Mouse (Mus musculus) neural tube, embryonic 14.5 days (tissue): ENCODE results near the gene Cacna1d. TPM values are rescaled to one million over a fixed set of nuclear protein-coding genes. Genes with fewer than 3 reads are reported as not detected.

Experiments
- ATAC-seq: fragments of 200-750 bp; cut with Nextera tagmentation; 2 replicates; pipeline ENCODE4 v1.8.0; 2017; ENCODE audit warnings: low read depth, mild to moderate bottlenecking, moderate TSS enrichment, moderate library complexity
- H3K27ac ChIP-seq: fragments of 300-500 bp; sonication (generic); 2 replicates; pipeline ENCODE4 v1.5.1; 2014; ENCODE audit warnings: low read depth, mild to moderate bottlenecking, control low read depth, low read length, moderate library complexity, mixed read lengths
- H3K27me3 ChIP-seq: fragments of 300-500 bp; sonication (generic); 2 replicates; pipeline ENCODE4 v1.6.1; 2014; ENCODE audit warnings: low read length; ENCODE audit not compliant: control insufficient read depth, insufficient read depth
- H3K36me3 ChIP-seq: fragments of 300-500 bp; sonication (generic); 2 replicates; pipeline ENCODE4 v1.6.1; 2014; ENCODE audit warnings: low read length, mixed read lengths; ENCODE audit not compliant: control insufficient read depth, insufficient read depth
- H3K4me1 ChIP-seq: fragments of 300-500 bp; sonication (generic); 2 replicates; pipeline ENCODE4 v1.6.1; 2014; ENCODE audit warnings: low read length; ENCODE audit not compliant: control insufficient read depth, insufficient read depth
- H3K4me2 ChIP-seq: fragments of 300-500 bp; sonication (generic); 2 replicates; pipeline ENCODE4 v1.6.1; 2014; ENCODE audit warnings: mild to moderate bottlenecking, low read depth, low read length, control low read depth
- H3K4me3 ChIP-seq: fragments of 300-500 bp; sonication (generic); 2 replicates; pipeline ENCODE4 v1.5.1; 2014; ENCODE audit warnings: low read depth, low read length, control low read depth, mixed read lengths
- H3K9ac ChIP-seq: fragments of 300-500 bp; sonication (generic); replicated peaks from 2 replicates; pipeline ENCODE4 v1.6.1; 2014; ENCODE audit warnings: low read depth, mild to moderate bottlenecking, control low read depth, low read length, mixed read lengths
- H3K9me3 ChIP-seq: fragments of 300-500 bp; sonication (generic); 2 replicates; pipeline ENCODE4 v1.6.1; 2016; ENCODE audit warnings: low read length; ENCODE audit not compliant: control insufficient read depth
- WGBS: fragments of 180-500 bp; shearing (Covaris S2); extraction: QIAGEN DNeasy Blood & Tissue Kit; methylation state at CpG from one replicate; pipeline ENCODE4 v1.1.7; 2014; 5-methylcytosine and 5-hydroxymethylcytosine counted together
- polyA plus RNA-seq: library from polyadenylated mRNA; unstranded; fragments of >200 nt; fragmentation: Nextera tagmentation; extraction: Ambion mirVana; gene quantifications from 2 replicates; pipeline ENCODE4 v1.2.1, GENCODE M21; 2014

Cacna1d gene
- polyA plus RNA-seq, 1 experiment from 2014 or later, result 23.9 TPM

DNA sequence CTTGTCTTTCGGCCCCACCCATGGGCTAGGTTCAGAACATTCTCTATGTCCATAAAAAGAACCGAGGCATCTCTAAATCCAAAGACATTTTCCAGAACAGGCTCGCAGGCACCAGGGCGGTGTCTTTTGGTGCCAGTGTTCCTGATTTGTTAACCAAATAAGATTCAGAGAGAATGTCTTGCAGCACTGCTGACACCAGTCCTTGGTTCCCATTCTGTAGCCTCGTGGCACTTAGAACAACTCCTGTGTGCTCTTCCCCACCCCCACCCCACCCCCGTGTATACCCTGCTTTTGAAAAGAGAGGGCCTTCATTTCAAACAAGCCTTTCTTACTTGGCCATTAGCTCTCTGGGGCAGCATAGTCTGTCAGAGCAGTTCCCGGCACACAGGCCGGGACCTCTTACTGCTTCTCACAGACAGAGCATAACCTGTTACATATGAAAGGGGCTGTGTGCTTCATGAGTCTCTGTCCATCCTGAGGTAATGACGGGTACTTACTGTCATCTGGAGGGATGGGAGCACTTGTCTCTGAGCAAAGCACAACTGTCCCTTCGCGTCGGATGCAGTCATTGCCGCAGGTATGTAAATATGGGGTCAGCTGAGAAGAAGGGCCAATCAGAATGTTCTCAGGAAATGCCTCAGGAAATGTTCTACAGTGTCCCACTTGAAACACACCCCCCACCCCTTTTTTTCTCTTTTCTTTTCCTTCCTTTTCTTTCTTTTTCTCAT is 492.3 kb downstream of the Cacna1d start:
- Histone ChIP-seq H3K4me2 (no peak overlapping the region), H3K36me3 (peaks cover 24% of the 10 kb centered on the region), H3K4me1 (no peaks in the 10 kb centered on the region), H3K4me3 (no peak overlapping the region), H3K27me3 (no peaks in the 10 kb centered on the region), H3K9ac (no peak overlapping the region), H3K27ac (no peak overlapping the region), H3K9me3 (no peaks in the 10 kb centered on the region)
- WGBS, result 73% methylated on average over 13 of the region's 13 CpGs
- ATAC-seq, result no peak

- no peak for ATAC-seq
- Histone ChIP-seq H3K4me1 (no peaks in the 10 kb centered on the region), H3K27me3 (no peaks in the 10 kb centered on the region), H3K9ac (no peak overlapping the region), H3K27ac (no peak overlapping the region), H3K36me3 (peaks cover 40% of the 10 kb centered on the region), H3K9me3 (no peaks in the 10 kb centered on the region), H3K4me2 (no peak overlapping the region), H3K4me3 (no peak overlapping the region)
Observed at GRCm38 (mm10) chr14:29997345-29997744, 493.9 kb downstream of the Cacna1d start.

- no peaks in the 10 kb centered on the region for H3K27me3 ChIP-seq
- peaks cover 52% of the 10 kb centered on the region for H3K36me3 ChIP-seq
- ATAC-seq, result no peak
Observed at GRCm38 (mm10) chr14:29996000-29996751, 495.1 kb downstream of the Cacna1d start.

DNA sequence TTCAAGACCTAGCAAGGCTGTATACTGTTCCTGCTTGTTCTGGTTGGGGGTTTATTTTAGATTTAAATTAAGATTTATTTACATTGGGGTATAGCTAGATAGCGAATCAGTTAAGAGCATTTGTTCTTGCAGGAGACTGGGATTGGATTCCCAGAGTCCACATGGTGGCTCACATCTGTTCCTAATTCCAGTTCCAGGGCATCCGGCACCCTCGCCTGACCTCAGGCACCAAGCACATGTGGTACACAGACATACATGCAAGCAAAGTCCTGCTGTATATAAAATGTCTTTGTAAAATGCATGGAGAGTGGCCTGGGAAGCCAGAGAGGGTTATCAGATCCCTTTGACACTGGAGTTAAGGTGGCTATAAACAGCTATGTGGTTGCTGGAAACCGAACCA is 496.3 kb downstream of the Cacna1d start:
- no peak for ATAC-seq
- WGBS, result 91% methylated on average over 4 of the region's 4 CpGs
- no peak overlapping the region for H3K4me2 ChIP-seq

More at GRCm38 (mm10) chr14:29996000-29996751, 495.1 kb downstream of the Cacna1d start:
- no peak overlapping the region for H3K4me2 ChIP-seq
- H3K4me3 ChIP-seq, result no peak overlapping the region
- H3K9ac ChIP-seq, result no peak overlapping the region
- H3K27ac ChIP-seq, result no peak overlapping the region
- H3K4me1 ChIP-seq, result no peaks in the 10 kb centered on the region
- WGBS, result 93% methylated on average over 11 of the region's 11 CpGs
- H3K9me3 ChIP-seq, result no peaks in the 10 kb centered on the region

More for the DNA sequence above, 496.3 kb downstream of the Cacna1d start:
- no peak overlapping the region for H3K27ac ChIP-seq
- H3K9me3 ChIP-seq, result no peaks in the 10 kb centered on the region
- H3K4me1 ChIP-seq, result no peaks in the 10 kb centered on the region
- H3K36me3 ChIP-seq, result peaks cover 60% of the 10 kb centered on the region
- no peak overlapping the region for H3K4me3 ChIP-seq
- no peak overlapping the region for H3K9ac ChIP-seq
- H3K27me3 ChIP-seq, result no peaks in the 10 kb centered on the region

Other genes starting within 250 kb of the Cacna1d start
- gene Dcp1a, start 11.9 kb downstream of the Cacna1d start, polyA plus RNA-seq, result 19.5 and 22.1 TPM in 2 replicates
- gene Tkt, start 56.9 kb upstream of the Cacna1d start, polyA plus RNA-seq, result 81.9 and 169 TPM in 2 replicates
- 20.6 and 36.6 TPM in 2 replicates for gene Prkcd, start 134.8 kb upstream of the Cacna1d start, polyA plus RNA-seq
- gene Rft1, start 162.9 kb upstream of the Cacna1d start, polyA plus RNA-seq, result 7.6 and 9.1 TPM in 2 replicates
- gene Sfmbt1, start 223.4 kb upstream of the Cacna1d start, polyA plus RNA-seq, result 20.7 and 22.1 TPM in 2 replicates